Mouse (Mus musculus) C2C12 (cell line): ENCODE measurements around the gene A330070K13Rik. TPM values are rescaled to one million over a fixed set of nuclear protein-coding genes. Genes with fewer than 3 reads are reported as not detected.

Source experiments
- H3K27me3 ChIP-seq: one replicate; pipeline ENCODE4 v1.6.1; 2011; ENCODE audit not compliant: control insufficient read depth, insufficient read depth, insufficient read length
- H3K36me3 ChIP-seq: one replicate; pipeline ENCODE4 v1.6.1; 2011; ENCODE audit not compliant: control insufficient read depth, insufficient read depth
- H3K4me3 ChIP-seq: one replicate; pipeline ENCODE4 v1.5.1; 2011; ENCODE audit warnings: mild to moderate bottlenecking, control low read depth; ENCODE audit not compliant: poor library complexity, insufficient read depth, severe bottlenecking
- H3K79me2 ChIP-seq: one replicate; pipeline ENCODE4 v1.6.1; 2011; ENCODE audit not compliant: control insufficient read depth, insufficient read depth
- H3K79me3 ChIP-seq: one replicate; pipeline ENCODE4 v1.6.1; 2011; ENCODE audit warnings: low read depth, control low read depth
- H3ac ChIP-seq: one replicate; pipeline ENCODE3; 2011; ENCODE audit warnings: low read depth; ENCODE audit not compliant: control insufficient read depth, insufficient read length
- CEBPB ChIP-seq: IDR thresholded peaks from one replicate; pipeline ENCODE4 v1.6.1; 2011; ENCODE audit warnings: low read depth, mild to moderate bottlenecking, control low read depth, moderate library complexity
- CTCF ChIP-seq: IDR thresholded peaks from one replicate; pipeline ENCODE4 v1.5.1; 2011; ENCODE audit not compliant: control insufficient read depth, insufficient read depth, insufficient read length
- FOSL1 ChIP-seq: IDR thresholded peaks from one replicate; pipeline ENCODE4 v1.8.0; 2011; ENCODE audit warnings: mild to moderate bottlenecking, low read length; ENCODE audit not compliant: poor library complexity, insufficient read depth, severe bottlenecking
- MAX ChIP-seq: IDR thresholded peaks from one replicate; pipeline ENCODE4 v1.6.1; 2011; ENCODE audit warnings: mild to moderate bottlenecking, control low read depth
- MYOD1 ChIP-seq: IDR thresholded peaks from one replicate; pipeline ENCODE4 v1.6.1; 2011; ENCODE audit warnings: low read depth; ENCODE audit not compliant: control insufficient read depth, insufficient read length
- MYOG ChIP-seq: IDR thresholded peaks from one replicate; pipeline ENCODE4 v1.6.1; 2011; ENCODE audit not compliant: control insufficient read depth, insufficient read length; ENCODE audit errors: extremely low read depth
- USF1 ChIP-seq: IDR thresholded peaks from one replicate; pipeline ENCODE4 v1.6.1; 2011; ENCODE audit warnings: low read depth, mild to moderate bottlenecking, control low read depth, moderate library complexity
- polyA plus RNA-seq: library from polyadenylated mRNA; unstranded; fragments of >200 nt; fragmentation: generic; extraction: Trizol; gene quantifications from one replicate; pipeline ENCODE4 v1.2.1, GENCODE M21; 2012; ENCODE audit warnings: missing spikeins

The A330070K13Rik gene
- polyA plus RNA-seq, 1 experiment = not detected

DNA sequence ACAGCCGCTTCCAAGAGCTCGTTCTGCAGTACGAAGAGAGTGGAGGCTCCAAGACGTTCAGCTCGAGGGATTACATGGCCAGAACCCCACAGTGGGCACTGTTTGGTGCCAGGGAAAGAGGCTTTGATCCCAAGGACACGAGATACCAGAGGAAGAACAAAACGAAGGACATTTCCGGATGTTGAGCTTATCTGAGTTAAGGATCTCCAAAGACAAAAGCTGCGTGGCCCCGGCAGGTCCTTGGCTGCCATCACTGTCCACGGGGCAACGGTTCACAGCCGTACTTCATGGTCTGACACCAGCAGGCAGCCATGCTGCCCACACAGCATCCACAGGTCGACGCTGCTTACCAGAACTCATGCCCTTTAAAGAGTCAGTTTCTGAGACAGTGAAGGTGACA lies 43.8 kb downstream of the A330070K13Rik start:
- Histone ChIP-seq H3K79me2 (no peaks in the 10 kb centered on the region), H3ac (no peak overlapping the region), H3K36me3 (peaks cover 11% of the 10 kb centered on the region), H3K4me3 (no peak overlapping the region), H3K79me3 (no peaks in the 10 kb centered on the region), H3K27me3 (no peaks in the 10 kb centered on the region)
- TF ChIP-seq FOSL1 = no peak
- TF ChIP-seq MAX = no peak
- TF ChIP-seq CEBPB = no peak
- TF ChIP-seq CTCF = no peak
- TF ChIP-seq MYOG = no peak
- no peak for TF ChIP-seq MYOD1
- no peak for TF ChIP-seq USF1

- Histone ChIP-seq H3K36me3 (peaks cover 7% of the 10 kb centered on the region), H3K27me3 (no peaks in the 10 kb centered on the region), H3K4me3 (no peak overlapping the region), H3ac (no peak overlapping the region), H3K79me3 (no peaks in the 10 kb centered on the region), H3K79me2 (no peaks in the 10 kb centered on the region)
- TF ChIP-seq MYOD1 (no peak), USF1 (no peak), MYOG (no peak), CTCF (no peak), CEBPB (no peak), MAX (no peak), FOSL1 (no peak)
Measured at GRCm38 (mm10) chr5:130335462-130335861, 49.0 kb downstream of the A330070K13Rik start.

- no peak for TF ChIP-seq MYOG
- no peak for TF ChIP-seq MYOD1
- TF ChIP-seq MAX = no peak
- TF ChIP-seq USF1 = no peak
- Histone ChIP-seq H3K36me3 (peaks cover 7% of the 10 kb centered on the region), H3ac (no peak overlapping the region), H3K79me3 (no peaks in the 10 kb centered on the region), H3K27me3 (no peaks in the 10 kb centered on the region), H3K4me3 (no peak overlapping the region), H3K79me2 (no peaks in the 10 kb centered on the region)
Measured at GRCm38 (mm10) chr5:130333971-130334370, 50.5 kb downstream of the A330070K13Rik start.

DNA sequence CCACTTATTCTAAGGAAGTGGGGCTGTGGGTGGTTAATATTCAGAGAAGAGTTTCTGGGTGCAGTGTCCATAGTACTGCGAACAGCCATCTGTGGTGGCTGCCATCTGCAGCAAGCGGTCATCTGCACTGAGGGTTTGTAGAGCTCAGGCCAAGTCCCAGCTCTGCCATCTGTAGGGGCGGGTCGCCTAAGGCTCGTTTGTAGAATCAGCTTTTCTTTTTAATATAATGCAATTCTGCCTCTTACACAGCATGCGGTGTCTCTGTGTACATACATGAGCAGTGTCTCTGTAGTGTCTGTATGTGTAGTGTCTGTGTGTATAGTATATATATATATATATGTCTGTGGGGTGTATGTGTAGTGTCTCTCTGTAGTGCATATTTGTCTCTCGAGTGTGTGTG lies 50.9 kb downstream of the A330070K13Rik start:
- TF ChIP-seq MYOG = no peak
- no peak for TF ChIP-seq FOSL1
- TF ChIP-seq MAX = no peak
- TF ChIP-seq USF1 = no peak
- TF ChIP-seq CEBPB = no peak
- TF ChIP-seq CTCF = no peak
- Histone ChIP-seq H3K79me2 (no peaks in the 10 kb centered on the region), H3K27me3 (no peaks in the 10 kb centered on the region), H3ac (no peak overlapping the region), H3K36me3 (peaks cover 7% of the 10 kb centered on the region), H3K79me3 (no peaks in the 10 kb centered on the region), H3K4me3 (no peak overlapping the region)

- Histone ChIP-seq H3K79me3 (no peaks in the 10 kb centered on the region), H3K79me2 (no peaks in the 10 kb centered on the region), H3K27me3 (no peaks in the 10 kb centered on the region), H3K36me3 (peaks cover 5% of the 10 kb centered on the region), H3K4me3 (no peak overlapping the region), H3ac (no peak overlapping the region)
- TF ChIP-seq CEBPB (no peak), MYOG (no peak), CTCF (no peak), MAX (no peak), USF1 (no peak), FOSL1 (no peak), MYOD1 (no peak)
Measured at GRCm38 (mm10) chr5:130331206-130331605, 53.2 kb downstream of the A330070K13Rik start.

DNA sequence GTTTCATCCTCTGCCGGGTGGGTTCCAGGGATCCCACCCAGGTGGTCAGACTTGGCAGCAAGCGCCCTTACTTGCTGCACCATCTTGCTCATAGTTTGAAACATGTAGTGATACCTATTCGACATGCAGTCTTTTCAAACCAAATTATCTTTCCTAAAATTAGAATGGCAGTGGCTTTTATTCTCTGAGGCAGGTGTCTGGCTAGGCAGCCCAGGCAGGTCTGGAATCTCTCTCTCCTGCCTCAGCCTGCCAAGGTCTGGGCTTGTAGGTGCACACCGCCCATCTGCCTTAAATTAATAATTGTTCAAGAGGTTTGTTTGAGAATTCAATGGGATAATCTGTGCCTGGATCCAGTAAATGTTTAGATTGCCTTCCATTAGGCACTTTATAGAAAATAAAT lies 53.6 kb downstream of the A330070K13Rik start:
- no peaks in the 10 kb centered on the region for H3K79me2 ChIP-seq
- no peak overlapping the region for H3K4me3 ChIP-seq
- peaks cover 3% of the 10 kb centered on the region for H3K36me3 ChIP-seq
- no peaks in the 10 kb centered on the region for H3K27me3 ChIP-seq
- no peak overlapping the region for H3ac ChIP-seq
- no peaks in the 10 kb centered on the region for H3K79me3 ChIP-seq
- no peak for TF ChIP-seq MYOG
- TF ChIP-seq USF1 = no peak
- no peak for TF ChIP-seq FOSL1
- no peak for TF ChIP-seq CTCF
- no peak for TF ChIP-seq MYOD1
- no peak for TF ChIP-seq CEBPB
- no peak for TF ChIP-seq MAX
